Mouse (Mus musculus) limb, embryonic 11.5 days (tissue): ENCODE data around the gene Casr. TPM values are rescaled to one million over a fixed set of nuclear protein-coding genes. Genes with fewer than 3 reads are reported as not detected.

Source experiments
- ATAC-seq: fragments of 200-750 bp; cut with Nextera tagmentation; 2 replicates; pipeline ENCODE4 v1.8.0; 2017; ENCODE audit warnings: low read depth; ENCODE audit not compliant: insufficient number of reproducible peaks, low FRiP score, low TSS enrichment
- DNase-seq: peaks from one replicate; pipeline ENCODE4 v3.0.0-alpha.2; 2015; ENCODE audit warnings: low spot score
- H3K27ac ChIP-seq: fragments of 300-500 bp; sonication (generic); replicated peaks from 2 replicates; pipeline ENCODE4 v1.5.1; 2014; ENCODE audit warnings: low read depth, mild to moderate bottlenecking, low read length
- H3K27me3 ChIP-seq: fragments of 300-500 bp; sonication (generic); 2 replicates; pipeline ENCODE4 v1.6.1; 2014; ENCODE audit warnings: mild to moderate bottlenecking, low read length, mixed read lengths; ENCODE audit not compliant: control insufficient read depth, insufficient read depth
- H3K36me3 ChIP-seq: fragments of 300-500 bp; sonication (generic); 2 replicates; pipeline ENCODE4 v1.6.1; 2014; ENCODE audit warnings: mild to moderate bottlenecking, low read length, moderate library complexity, mixed read lengths; ENCODE audit not compliant: control insufficient read depth, insufficient read depth
- H3K4me1 ChIP-seq: fragments of 300-500 bp; sonication (generic); 2 replicates; pipeline ENCODE4 v1.6.1; 2014; ENCODE audit warnings: low read length, mixed read lengths; ENCODE audit not compliant: control insufficient read depth, insufficient read depth
- H3K4me2 ChIP-seq: fragments of 300-500 bp; sonication (generic); 2 replicates; pipeline ENCODE4 v1.6.1; 2014; ENCODE audit warnings: low read depth, mild to moderate bottlenecking, moderate library complexity; ENCODE audit not compliant: severe bottlenecking
- H3K4me3 ChIP-seq: fragments of 300-500 bp; sonication (generic); 2 replicates; pipeline ENCODE4 v1.5.1; 2014; ENCODE audit warnings: low read depth, low read length
- H3K9ac ChIP-seq: fragments of 300-500 bp; sonication (generic); 2 replicates; pipeline ENCODE4 v1.6.1; 2014; ENCODE audit warnings: mild to moderate bottlenecking, low read length
- H3K9me3 ChIP-seq: fragments of 300-500 bp; sonication (generic); 2 replicates; pipeline ENCODE4 v1.6.1; 2016; ENCODE audit warnings: low read length; ENCODE audit not compliant: control insufficient read depth
- WGBS: fragments of 180-500 bp; shearing (Covaris S2); extraction: QIAGEN DNeasy Blood & Tissue Kit; methylation state at CpG from one replicate; pipeline ENCODE4 v1.1.7; 2014; 5-methylcytosine and 5-hydroxymethylcytosine counted together
- polyA plus RNA-seq: library from polyadenylated mRNA; unstranded; fragments of >200 nt; fragmentation: Nextera tagmentation; extraction: Ambion mirVana; gene quantifications from 2 replicates; pipeline ENCODE4 v1.2.1, GENCODE M21; 2014

Casr gene
- polyA plus RNA-seq, 1 experiment from 2014 or later = 0.28 TPM

GRCm38 (mm10) chr16:36530566-36531552 lies 31.1 kb downstream of the Casr start:
- no peaks in the 10 kb centered on the region for H3K36me3 ChIP-seq
- H3K4me2 ChIP-seq = no peak overlapping the region
- no peak overlapping the region for H3K9ac ChIP-seq
- H3K27me3 ChIP-seq = no peaks in the 10 kb centered on the region
- no peaks in the 10 kb centered on the region for H3K9me3 ChIP-seq
- ATAC-seq (no peak), DNase-seq (peak; percentile 22)
- H3K4me3 ChIP-seq = no peak overlapping the region
- no peak overlapping the region for H3K27ac ChIP-seq
- 68% methylated on average over 15 of the region's 15 CpGs for WGBS
- no peaks in the 10 kb centered on the region for H3K4me1 ChIP-seq

DNA sequence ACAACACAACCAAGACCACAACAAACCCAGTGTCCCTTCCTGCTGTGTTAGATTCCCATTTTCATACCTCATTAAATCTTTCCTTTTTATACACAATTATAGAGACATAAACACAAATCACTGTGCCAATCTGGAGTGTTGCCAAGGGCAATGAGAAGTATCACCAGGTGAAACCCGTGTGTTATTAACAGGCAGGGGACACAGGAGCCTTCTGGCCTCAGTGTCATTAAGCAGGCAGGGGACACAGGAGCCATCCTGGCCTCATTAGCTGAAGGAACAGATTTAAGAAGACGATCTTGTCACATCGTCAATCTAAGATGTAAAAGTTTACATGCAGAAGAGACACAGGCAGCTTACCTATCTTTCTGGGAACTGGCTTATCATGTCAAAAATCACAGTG lies 33.1 kb downstream of the Casr start:
- Histone ChIP-seq H3K27me3 (no peaks in the 10 kb centered on the region), H3K4me1 (no peaks in the 10 kb centered on the region), H3K4me3 (no peak overlapping the region), H3K9me3 (no peaks in the 10 kb centered on the region), H3K4me2 (no peak overlapping the region), H3K9ac (no peak overlapping the region), H3K27ac (no peak overlapping the region), H3K36me3 (no peaks in the 10 kb centered on the region)
- ATAC-seq = no peak
- WGBS = 60% methylated on average over 3 of the region's 3 CpGs
- DNase-seq = no peak

- no peaks in the 10 kb centered on the region for H3K4me1 ChIP-seq
- ATAC-seq (no peak), DNase-seq (no peak)
- H3K9ac ChIP-seq = no peak overlapping the region
- H3K9me3 ChIP-seq = no peaks in the 10 kb centered on the region
- 45% methylated on average over 6 of the region's 6 CpGs for WGBS
- H3K36me3 ChIP-seq = no peaks in the 10 kb centered on the region
- no peaks in the 10 kb centered on the region for H3K27me3 ChIP-seq
- H3K4me2 ChIP-seq = no peak overlapping the region
- H3K27ac ChIP-seq = no peak overlapping the region
- H3K4me3 ChIP-seq = no peak overlapping the region
These were observed 35.2 kb downstream of the Casr start for GRCm38 (mm10) chr16:36526596-36527282.

GRCm38 (mm10) chr16:36523095-36523494 lies 38.8 kb downstream of the Casr start:
- DNase-seq = no peak
- WGBS = 80% methylated on average over 5 of the region's 5 CpGs

DNA sequence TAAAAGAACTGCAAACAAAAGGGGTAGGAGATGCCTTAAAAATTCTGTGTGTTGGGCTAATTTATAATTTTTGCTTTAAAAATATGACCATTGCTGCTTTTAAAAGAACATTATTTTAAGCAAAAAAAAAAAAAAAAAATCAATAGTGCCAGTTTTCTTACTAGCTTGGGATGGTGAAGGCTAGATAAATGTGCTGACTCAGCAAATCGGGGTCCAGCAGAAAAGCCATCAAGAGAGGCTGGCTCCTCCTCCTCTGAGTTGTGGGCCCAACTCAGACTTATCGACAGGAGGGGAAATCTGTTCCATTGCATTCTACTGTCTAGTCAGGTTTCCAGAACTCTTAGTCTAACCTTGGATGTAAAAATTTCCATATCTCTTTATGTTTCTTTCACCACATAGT lies 45.6 kb downstream of the Casr start:
- Histone ChIP-seq H3K4me1 (no peaks in the 10 kb centered on the region), H3K27ac (no peak overlapping the region)
- WGBS = 83% methylated on average over 2 of the region's 2 CpGs

More at GRCm38 (mm10) chr16:36523095-36523494, 38.8 kb downstream of the Casr start:
- Histone ChIP-seq H3K9me3 (no peaks in the 10 kb centered on the region), H3K4me2 (no peak overlapping the region), H3K27me3 (no peaks in the 10 kb centered on the region), H3K9ac (no peak overlapping the region), H3K36me3 (no peaks in the 10 kb centered on the region), H3K4me1 (no peaks in the 10 kb centered on the region), H3K27ac (no peak overlapping the region), H3K4me3 (no peak overlapping the region)
- ATAC-seq = no peak

GRCm38 (mm10) chr16:36507300-36507699 lies 54.6 kb downstream of the Casr start:
- Histone ChIP-seq H3K9ac (no peak overlapping the region), H3K27ac (no peak overlapping the region), H3K4me2 (no peak overlapping the region), H3K27me3 (no peaks in the 10 kb centered on the region), H3K4me3 (no peak overlapping the region), H3K4me1 (no peaks in the 10 kb centered on the region), H3K36me3 (no peaks in the 10 kb centered on the region), H3K9me3 (no peaks in the 10 kb centered on the region)
- ATAC-seq (no peak), DNase-seq (no peak)
- WGBS = 89% methylated on average over 5 of the region's 5 CpGs

More for the DNA sequence above, 45.6 kb downstream of the Casr start:
- ATAC-seq (no peak), DNase-seq (no peak)
- Histone ChIP-seq H3K4me2 (no peak overlapping the region), H3K4me3 (no peak overlapping the region), H3K9me3 (no peaks in the 10 kb centered on the region), H3K36me3 (no peaks in the 10 kb centered on the region), H3K9ac (no peak overlapping the region), H3K27me3 (no peaks in the 10 kb centered on the region)

GRCm38 (mm10) chr16:36506827-36507226 lies 55.1 kb downstream of the Casr start:
- Histone ChIP-seq H3K4me2 (no peak overlapping the region), H3K36me3 (no peaks in the 10 kb centered on the region), H3K4me3 (no peak overlapping the region), H3K9ac (no peak overlapping the region), H3K27me3 (no peaks in the 10 kb centered on the region), H3K27ac (no peak overlapping the region), H3K9me3 (no peaks in the 10 kb centered on the region), H3K4me1 (no peaks in the 10 kb centered on the region)
- no peak for DNase-seq
- no peak for ATAC-seq

DNA sequence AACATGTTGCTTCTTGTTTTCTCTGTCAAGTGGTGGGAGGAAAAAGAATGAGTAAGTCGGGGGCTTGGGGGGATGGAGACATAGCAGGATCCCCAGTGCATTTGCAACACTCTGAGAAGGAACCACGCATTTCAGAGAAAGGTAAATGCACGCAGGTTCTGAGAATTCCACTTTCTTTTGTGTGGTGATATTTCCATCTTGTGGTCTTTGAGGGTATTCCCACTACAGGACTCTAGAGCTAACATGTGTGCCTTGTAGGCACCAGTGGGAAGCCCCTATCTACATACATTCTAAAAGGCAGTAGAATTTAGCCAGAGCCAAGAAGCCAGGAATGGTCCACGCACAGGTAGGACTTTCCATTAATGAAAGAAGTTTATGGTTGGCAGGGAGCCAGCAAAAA lies 56.0 kb downstream of the Casr start:
- no peaks in the 10 kb centered on the region for H3K27me3 ChIP-seq
- no peaks in the 10 kb centered on the region for H3K4me1 ChIP-seq
- no peak overlapping the region for H3K4me2 ChIP-seq
- no peak overlapping the region for H3K27ac ChIP-seq
- ATAC-seq (no peak), DNase-seq (no peak)
- no peak overlapping the region for H3K9ac ChIP-seq
- no peak overlapping the region for H3K4me3 ChIP-seq
- no peaks in the 10 kb centered on the region for H3K36me3 ChIP-seq
- H3K9me3 ChIP-seq = no peaks in the 10 kb centered on the region
- 56% methylated on average over 4 of the region's 4 CpGs for WGBS
